Comparison of ENCODE assay signal across 24 mouse cellular contexts in the genomic region with DNA sequence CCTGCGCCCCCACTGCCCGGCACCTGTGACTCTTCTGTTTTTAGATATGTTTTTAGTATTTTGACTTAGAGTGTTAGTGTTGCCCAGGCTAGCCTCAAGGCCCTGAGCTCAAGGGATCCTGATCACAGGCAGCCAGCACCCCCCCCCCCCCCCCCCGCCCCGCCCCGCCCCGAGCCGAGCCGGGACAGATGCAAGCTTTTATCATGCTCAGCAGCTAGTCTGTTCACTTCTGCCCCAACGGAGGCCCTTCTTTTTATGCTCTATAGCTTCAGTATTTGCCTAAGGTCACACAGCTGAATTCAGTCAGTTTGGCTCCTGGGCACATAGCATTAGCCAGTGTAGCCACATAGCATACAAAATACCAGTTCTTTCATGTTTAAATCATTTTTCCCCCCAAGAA. TPM values are rescaled to one million over a fixed set of nuclear protein-coding genes. Genes with fewer than 3 reads are reported as not detected.
DNase-seq lines count a peak whose midpoint lies in the region; ATAC-seq and TF ChIP-seq lines count a peak whose summit lies in the region.
"Had no signal": no experiment of that assay in that cellular context is flagged by ENCODE, and none has a peak within 500 bp of the region (broad histone marks: within the 10 kb centered on the region; RNA-seq: fewer than 3 reads in every experiment).

No protein-coding gene starts in this region.

- TF ChIP-seq EP300 in liver, embryonic 14.5 days (IDR thresholded peaks at IDR 0.05; ENCODE audit: low read depth) = peak; percentile 11; the same call in 1 of the 2 replicates

- H3K27me3 ChIP-seq in liver, embryonic 14.5 days (ENCODE audit: control insufficient read depth, insufficient read depth, low read length) = no peaks in the 10 kb centered on the region
- H3K27me3 ChIP-seq: intestine, embryonic 15.5 days; limb, embryonic 15.5 days had no signal

- H3K4me3 ChIP-seq in liver, embryonic 14.5 days (ENCODE audit: insufficient read depth in 1 of 2, low read depth in 2 of 2, low read length in 2 of 2) = no peak overlapping the region
- H3K4me3 ChIP-seq: gastrocnemius, adult 2 months; intestine, embryonic 15.5 days; limb, embryonic 15.5 days had no signal

- peak; percentile 86 for ATAC-seq in liver, embryonic 14.5 days (ENCODE audit: insufficient read depth)
- ATAC-seq: intestine, embryonic 15.5 days; lung, postnatal 0 days; midbrain, embryonic 16.5 days had no signal

- no peaks in the 10 kb centered on the region for H3K36me3 ChIP-seq in liver, embryonic 14.5 days (replicated peaks; ENCODE audit: control insufficient read depth, insufficient read depth, low read depth)
- H3K36me3 ChIP-seq: intestine, embryonic 15.5 days; limb, embryonic 15.5 days had no signal

- peaks cover 19 to 22% of the 10 kb centered on the region in 2 experiments for H3K4me1 ChIP-seq in liver, embryonic 14.5 days (replicated peaks; ENCODE audit: control insufficient read depth in 2 of 2, insufficient read depth in 2 of 2, low read length in 1 of 2)
- H3K4me1 ChIP-seq: intestine, embryonic 15.5 days; limb, embryonic 15.5 days had no signal

- H3K27ac ChIP-seq in liver, embryonic 14.5 days = peak overlapping the region; percentile 63
- H3K27ac ChIP-seq: gastrocnemius, adult 2 months; hindbrain, embryonic 14.5 days; intestine, embryonic 15.5 days; limb, embryonic 15.5 days had no signal

- H3K9me3 ChIP-seq in liver, embryonic 14.5 days (ENCODE audit: control insufficient read depth, low read length) = no peaks in the 10 kb centered on the region
- H3K9me3 ChIP-seq: intestine, embryonic 15.5 days; limb, embryonic 15.5 days had no signal

- H3K4me2 ChIP-seq in liver, embryonic 14.5 days (ENCODE audit: low read depth) = peak overlapping the region; percentile 53
- H3K4me2 ChIP-seq: hindbrain, embryonic 14.5 days; intestine, embryonic 15.5 days; limb, embryonic 15.5 days had no signal

- WGBS in liver, embryonic 14.5 days (ENCODE audit: insufficient replicate concordance) = 33% methylated on average over 7 of the region's 9 CpGs

- H3K9ac ChIP-seq in liver, embryonic 14.5 days (replicated peaks) = no peak overlapping the region
- H3K9ac ChIP-seq: hindbrain, embryonic 14.5 days; intestine, embryonic 15.5 days; limb, embryonic 15.5 days had no signal

- no peak for TF ChIP-seq CTCF in liver, embryonic 14.5 days (IDR thresholded peaks at IDR 0.05; ENCODE audit: low read depth)

- peak; percentile 42 for DNase-seq in retina, postnatal 1 day
- DNase-seq in retina, embryonic 14.5 days (ENCODE audit: low spot score) = no peak
- peak; percentile 68 for DNase-seq in ZHBTc4 (ENCODE audit: low read depth, low spot score)
- DNase-seq in liver, embryonic 14.5 days (ENCODE audit: low read depth in 3 of 3, low spot score in 3 of 3) = no peak
- DNase-seq in gastrocnemius, postnatal 10 days = no peak
- DNase-seq in layer of hippocampus, postnatal 25 days (ENCODE audit: extremely low spot score in 1 of 2, low spot score in 1 of 2) = no peak
- no peak for DNase-seq in adrenal gland, adult 2 months
- DNase-seq: cerebellum, adult 2 months; cerebellum, postnatal 36 days; gastrocnemius, adult 2 months; heart, adult 18-20 months; kidney, postnatal 4 days had no signal

RNA-seq across cellular contexts. Expression of gene Gm6169, which starts 12.7 kb away (rescaled TPM):
- polyA plus RNA-seq in liver, embryonic 14.5 days (2012; rRNA removed) = 0.33 and 0.52 TPM in 2 replicates
- 0.81 and 1.1 TPM in 2 replicates for polyA plus RNA-seq in liver, embryonic 14.5 days (2014; fragmentation: Nextera tagmentation; extraction: Ambion mirVana)
- 10 to 100 TPM in 1 of 2 experiments, under 1 TPM in 1; 0.52 to 13.3 TPM for total RNA-seq in gastrocnemius, postnatal 10 days (2021)
- total RNA-seq in layer of hippocampus, postnatal 25 days (2021) = 1 to 10 TPM in 1 of 2 experiments, not detected in 1; 1.2 TPM
- total RNA-seq in adrenal gland, adult 2 months (2021) = 10 to 100 TPM in 1 of 2 experiments, under 1 TPM in 1; 0.66 to 15.5 TPM
- 0.96 and 1.0 TPM in 2 replicates for polyA plus RNA-seq in adrenal gland, adult 2 months (2012; rRNA removed)

RNA-seq across cellular contexts. Expression of gene Fam169a, which starts 19.2 kb away (rescaled TPM):
- 0.65 and 1.0 TPM in 2 replicates for polyA plus RNA-seq in liver, embryonic 14.5 days (2012; rRNA removed)
- polyA plus RNA-seq in liver, embryonic 14.5 days (2014; fragmentation: Nextera tagmentation; extraction: Ambion mirVana) = 1.2 and 2.4 TPM in 2 replicates
- under 1 TPM in 1 of 2 experiments, not detected in 1; 0.12 TPM for total RNA-seq in gastrocnemius, postnatal 10 days (2021)
- total RNA-seq in layer of hippocampus, postnatal 25 days (2021) = 10 to 100 TPM; 35.2 to 36.9 TPM
- total RNA-seq in adrenal gland, adult 2 months (2021) = 1 to 10 TPM; 1.8 to 8.5 TPM
- 0.04 and 0.29 TPM in 2 replicates for polyA plus RNA-seq in adrenal gland, adult 2 months (2012; rRNA removed)
- total RNA-seq: gastrocnemius, adult 2 months had no signal

RNA-seq across cellular contexts. Expression of gene Gfm2, which starts 51.4 kb away (rescaled TPM):
- polyA plus RNA-seq in liver, embryonic 14.5 days (2012; rRNA removed) = 9.1 and 12.6 TPM in 2 replicates
- 16.2 and 18.2 TPM in 2 replicates for polyA plus RNA-seq in liver, embryonic 14.5 days (2014; fragmentation: Nextera tagmentation; extraction: Ambion mirVana)
- 10 to 100 TPM; 32.2 to 35.5 TPM for total RNA-seq in gastrocnemius, postnatal 10 days (2021)
- 10 to 100 TPM; 25.1 to 29.6 TPM for total RNA-seq in layer of hippocampus, postnatal 25 days (2021)
- total RNA-seq in adrenal gland, adult 2 months (2021) = 10 to 100 TPM; 41.3 to 54.0 TPM
- 19.3 and 22.0 TPM in 2 replicates for polyA plus RNA-seq in adrenal gland, adult 2 months (2012; rRNA removed)

RNA-seq across cellular contexts. Expression of gene Nsa2, which starts 51.4 kb away (rescaled TPM):
- 13.4 and 38.2 TPM in 2 replicates for polyA plus RNA-seq in liver, embryonic 14.5 days (2012; rRNA removed)
- polyA plus RNA-seq in liver, embryonic 14.5 days (2014; fragmentation: Nextera tagmentation; extraction: Ambion mirVana) = 35.9 and 36.2 TPM in 2 replicates
- 10 to 100 TPM; 77.3 to 84.0 TPM for total RNA-seq in gastrocnemius, postnatal 10 days (2021)
- 10 to 100 TPM; 52.2 to 54.3 TPM for total RNA-seq in layer of hippocampus, postnatal 25 days (2021)
- total RNA-seq in adrenal gland, adult 2 months (2021) = 10 to 100 TPM; 65.6 to 74.0 TPM
- polyA plus RNA-seq in adrenal gland, adult 2 months (2012; rRNA removed) = 4.2 and 4.4 TPM in 2 replicates

RNA-seq across cellular contexts. Expression of gene 1700029F12Rik, which starts 52.2 kb away (rescaled TPM):
- polyA plus RNA-seq in liver, embryonic 14.5 days (2012; rRNA removed) = not detected in 2 replicates
- not detected in 2 replicates for polyA plus RNA-seq in liver, embryonic 14.5 days (2014; fragmentation: Nextera tagmentation; extraction: Ambion mirVana)
- total RNA-seq in gastrocnemius, postnatal 10 days (2021) = not detected
- not detected for total RNA-seq in layer of hippocampus, postnatal 25 days (2021)
- total RNA-seq in adrenal gland, adult 2 months (2021) = under 1 TPM in 1 of 2 experiments, not detected in 1; 0.75 TPM
- polyA plus RNA-seq in adrenal gland, adult 2 months (2012; rRNA removed) = 0.42 and 0.48 TPM in 2 replicates
- total RNA-seq: gastrocnemius, adult 2 months; heart, adult 18-20 months; layer of hippocampus, postnatal 10 days; left cerebral cortex, postnatal 14 days; MEL; neutrophil, adult 5-6 weeks had no signal
- polyA plus RNA-seq: cerebellum, adult 2 months; forebrain, embryonic 11.5 days; heart, embryonic 16.5 days; hindbrain, embryonic 14.5 days; intestine, embryonic 15.5 days; kidney, embryonic 14.5 days; limb, embryonic 15.5 days; lung, postnatal 0 days; midbrain, embryonic 16.5 days had no signal

Comparison
In these comparisons a context has a peak if more than half of its experiments do, and no peak if none do; other contexts are left out.
1. DNase-seq: peak in retina, postnatal 1 day (single experiment) and ZHBTc4 (single experiment); none in retina, embryonic 14.5 days (single experiment), liver, embryonic 14.5 days (0 of 3), gastrocnemius, postnatal 10 days (single experiment), layer of hippocampus, postnatal 25 days (0 of 2) and adrenal gland, adult 2 months (single experiment).